Mouse (Mus musculus) heart, embryonic 11.5 days (tissue): ENCODE measurements around the gene Ppp1r3d. TPM values are rescaled to one million over a fixed set of nuclear protein-coding genes. Genes with fewer than 3 reads are reported as not detected.

Experiments
- ATAC-seq: fragments of 200-750 bp; cut with Nextera tagmentation; replicated peaks from 2 replicates; pipeline ENCODE4 v1.8.0; 2017; ENCODE audit warnings: moderate library complexity; ENCODE audit not compliant: insufficient number of reproducible peaks, low FRiP score, low TSS enrichment
- H3K27ac ChIP-seq: fragments of 300-500 bp; sonication (generic); 2 replicates; pipeline ENCODE4 v1.5.1; 2014; ENCODE audit warnings: mild to moderate bottlenecking, low read depth, low read length
- H3K27me3 ChIP-seq: fragments of 300-500 bp; sonication (generic); 2 replicates; pipeline ENCODE4 v1.6.1; 2014; ENCODE audit warnings: mild to moderate bottlenecking, low read length, mixed read lengths; ENCODE audit not compliant: control insufficient read depth, insufficient read depth
- H3K36me3 ChIP-seq: fragments of 300-500 bp; sonication (generic); 2 replicates; pipeline ENCODE4 v1.6.1; 2014; ENCODE audit warnings: mild to moderate bottlenecking, low read length, moderate library complexity, mixed read lengths; ENCODE audit not compliant: control insufficient read depth, insufficient read depth
- H3K4me1 ChIP-seq: fragments of 300-500 bp; sonication (generic); 2 replicates; pipeline ENCODE4 v1.6.1; 2014; ENCODE audit warnings: low read length; ENCODE audit not compliant: control insufficient read depth, insufficient read depth
- H3K4me2 ChIP-seq: fragments of 300-500 bp; sonication (generic); 2 replicates; pipeline ENCODE4 v1.6.1; 2014; ENCODE audit warnings: mild to moderate bottlenecking, moderate library complexity
- H3K4me3 ChIP-seq: fragments of 300-500 bp; sonication (generic); 2 replicates; pipeline ENCODE4 v1.5.1; 2014; ENCODE audit warnings: low read depth, low read length
- H3K9ac ChIP-seq: fragments of 300-500 bp; sonication (generic); 2 replicates; pipeline ENCODE4 v1.6.1; 2014; ENCODE audit warnings: mild to moderate bottlenecking, low read depth, low read length, moderate library complexity
- H3K9me3 ChIP-seq: fragments of 300-500 bp; sonication (generic); replicated peaks from 2 replicates; pipeline ENCODE4 v1.6.1; 2016; ENCODE audit warnings: low read length; ENCODE audit not compliant: control insufficient read depth
- WGBS: fragments of 180-500 bp; shearing (Covaris S2); extraction: QIAGEN DNeasy Blood & Tissue Kit; methylation state at CpG from one replicate; pipeline ENCODE4 v1.1.7; 2014; ENCODE audit not compliant: insufficient replicate concordance; 5-methylcytosine and 5-hydroxymethylcytosine counted together
- polyA plus RNA-seq: library from polyadenylated mRNA; unstranded; fragments of >200 nt; fragmentation: Nextera tagmentation; extraction: Ambion mirVana; gene quantifications from 2 replicates; pipeline ENCODE4 v1.2.1, GENCODE M21; 2014

The Ppp1r3d gene
- polyA plus RNA-seq, 1 experiment from 2014 or later, result 11.7 TPM

DNA sequence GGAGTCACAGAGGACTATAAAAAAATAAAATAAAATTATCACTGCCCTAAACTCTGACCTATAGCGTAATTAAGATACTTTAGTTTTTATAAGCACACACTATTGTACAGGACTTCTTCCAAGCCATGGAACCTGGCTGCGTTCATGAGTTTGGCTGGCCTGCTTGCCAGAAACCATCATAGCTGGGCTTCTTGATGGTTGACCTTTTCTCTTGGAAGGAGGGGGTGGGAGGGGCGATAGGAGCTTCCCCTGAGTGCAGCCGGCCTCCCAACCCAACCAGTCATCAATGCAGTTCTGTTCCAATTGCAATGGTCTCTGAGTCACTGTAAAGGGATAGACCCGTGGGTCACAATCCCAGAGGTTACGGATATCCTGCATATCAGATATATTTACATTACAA lies 4.0 kb downstream of the Ppp1r3d start:
- Histone ChIP-seq H3K4me3 (no peak overlapping the region), H3K4me2 (no peak overlapping the region), H3K9ac (no peak overlapping the region), H3K27me3 (no peaks in the 10 kb centered on the region), H3K27ac (no peak overlapping the region), H3K9me3 (no peaks in the 10 kb centered on the region), H3K4me1 (peaks cover 29% of the 10 kb centered on the region), H3K36me3 (no peaks in the 10 kb centered on the region)
- WGBS, result 68% methylated on average over 6 of the region's 6 CpGs
- no peak for ATAC-seq

DNA sequence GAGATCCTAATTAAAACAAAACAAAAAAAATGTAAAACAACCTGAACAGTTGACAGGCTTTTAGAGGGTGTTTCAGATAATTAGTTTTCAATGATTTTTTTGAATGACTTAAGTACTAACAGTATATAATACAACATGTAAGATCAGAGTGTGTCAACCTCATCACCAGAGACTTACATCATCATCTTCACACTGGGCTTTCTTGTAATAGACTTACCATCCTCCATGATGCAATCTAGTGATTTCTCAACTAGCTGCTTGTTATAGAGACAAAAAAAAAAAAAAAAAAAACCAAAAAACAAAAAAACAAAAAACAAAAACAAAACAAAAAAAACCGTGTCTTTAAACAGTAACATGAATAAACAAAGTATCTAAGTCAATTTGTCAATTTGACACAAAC lies 5.2 kb downstream of the Ppp1r3d start:
- peaks cover 21% of the 10 kb centered on the region for H3K4me1 ChIP-seq
- no peaks in the 10 kb centered on the region for H3K36me3 ChIP-seq
- 42% methylated on average over 1 of the region's 1 CpGs for WGBS
- H3K27me3 ChIP-seq, result no peaks in the 10 kb centered on the region
- H3K9ac ChIP-seq, result no peak overlapping the region
- no peak overlapping the region for H3K4me2 ChIP-seq
- no peak overlapping the region for H3K4me3 ChIP-seq
- no peak overlapping the region for H3K27ac ChIP-seq
- no peaks in the 10 kb centered on the region for H3K9me3 ChIP-seq
- no peak for ATAC-seq

DNA sequence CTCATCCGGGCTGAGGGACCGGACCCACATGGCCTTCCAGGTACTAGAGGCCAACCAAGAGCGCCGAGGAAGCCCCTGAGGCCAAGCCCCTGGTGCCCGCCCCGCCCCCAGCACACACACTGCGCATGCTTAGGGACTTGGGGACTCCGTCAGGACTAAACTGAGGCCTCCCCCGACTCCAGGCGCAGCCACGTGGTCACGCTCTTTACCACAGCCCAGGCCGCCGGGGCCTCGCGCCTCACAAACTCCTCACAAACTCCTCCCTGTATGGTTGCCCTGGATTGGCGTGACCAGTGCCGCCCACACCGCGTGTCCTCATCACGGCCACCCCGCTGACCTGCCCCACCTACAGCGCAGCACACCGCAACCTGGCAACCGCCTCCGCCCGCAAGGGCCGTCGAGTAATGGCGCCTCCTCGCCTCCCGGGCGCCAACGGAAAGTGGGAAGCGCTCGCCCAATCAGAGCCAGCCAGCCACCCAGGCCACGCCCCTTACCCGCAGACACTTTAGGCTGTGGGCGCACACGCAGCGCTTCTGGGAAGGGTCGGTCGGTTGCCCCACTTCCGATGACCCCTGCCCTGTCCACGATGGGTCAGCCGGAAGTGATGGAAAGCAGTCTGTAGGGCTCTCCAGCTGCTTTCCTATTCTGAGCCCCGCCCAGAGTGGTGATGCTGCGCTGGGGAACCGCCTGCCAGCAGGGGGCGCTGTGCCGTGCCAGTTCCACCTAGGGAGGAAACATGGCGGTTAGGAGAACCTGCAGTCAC lies 7.0 kb downstream of the Ppp1r3d start, which contains the start of gene Sycp2:
Gene Sycp2, minus strand, starts transcription at position 633 of the 763 bp plus-strand sequence.
- Histone ChIP-seq H3K4me1 (peaks cover 9% of the 10 kb centered on the region), H3K27ac (no peak within 1 kb of the TSS), H3K4me2 (no peak within 1 kb of the TSS), H3K9ac (no peak within 1 kb of the TSS), H3K4me3 (no peak within 1 kb of the TSS), H3K36me3 (no peaks in the 10 kb centered on the region), H3K9me3 (no peaks in the 10 kb centered on the region), H3K27me3 (no peaks in the 10 kb centered on the region)
- WGBS, result 77% methylated on average over 52 of the region's 52 CpGs
- ATAC-seq, result 0 out of 2 replicates have a peak, but pooled peaks have one; percentile 45

Other genes with a start within 250 kb of the Ppp1r3d start
- gene Sycp2, start 6.8 kb downstream of the Ppp1r3d start, polyA plus RNA-seq, result 0.15 and 0.16 TPM in 2 replicates
- 7.9 and 8.3 TPM in 2 replicates for gene Fam217b, start 52 bp upstream of the Ppp1r3d start, polyA plus RNA-seq
- gene Cdh26, start 16.1 kb upstream of the Ppp1r3d start, polyA plus RNA-seq, result 0.10 and 0.24 TPM in 2 replicates